Mouse (Mus musculus): ENCODE measurements around the gene Ptpn11. TPM values are rescaled to one million over a fixed set of nuclear protein-coding genes. Genes with fewer than 3 reads are reported as not detected.

The Ptpn11 gene
- polyA plus RNA-seq (2012; fragmentation: generic; extraction: Trizol) = 10 to 100 TPM in 1 of 2 experiments, 1 to 10 TPM in 1; 9.1 to 47.4 TPM

DNA sequence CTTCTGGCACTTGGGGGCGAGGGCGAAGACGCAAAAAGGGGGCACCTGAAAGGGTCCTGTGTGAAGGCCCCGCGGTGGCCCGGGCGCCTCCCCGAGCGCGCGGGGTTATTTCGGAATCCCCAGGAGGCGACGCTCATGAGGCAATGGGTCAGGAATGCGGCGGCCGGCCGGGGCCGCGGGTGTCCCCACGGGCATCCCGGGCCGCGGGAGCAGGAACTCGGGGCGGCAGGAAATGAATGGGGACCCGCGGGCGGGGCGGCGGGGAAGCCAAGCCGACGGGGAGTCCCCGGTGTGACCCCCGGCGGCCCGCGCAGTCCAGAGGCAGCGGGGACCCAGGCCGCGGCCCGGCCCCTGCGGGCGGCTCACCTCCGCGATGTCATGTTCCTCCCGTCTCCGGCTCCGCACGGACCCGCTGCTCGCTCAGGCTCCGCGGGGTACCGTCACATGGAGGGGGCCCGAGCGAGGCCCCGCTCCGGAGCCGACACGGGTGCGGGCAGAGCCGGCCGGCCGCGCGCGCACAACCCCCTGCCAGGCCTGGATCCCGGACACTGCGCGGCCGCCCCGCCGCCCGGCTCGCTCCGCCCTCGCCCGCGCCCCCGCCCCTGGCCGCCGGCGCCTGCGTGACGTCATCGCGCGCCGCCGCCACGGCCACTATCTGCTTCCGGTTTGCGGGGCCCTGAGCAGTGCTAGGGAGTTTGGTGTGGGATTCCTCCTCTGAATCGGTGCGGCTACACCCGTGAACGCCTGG, at the start of gene Ptpn11:
Ptpn11 (minus strand) TSS at position 562 of the 748 bp plus-strand sequence.

DNA sequence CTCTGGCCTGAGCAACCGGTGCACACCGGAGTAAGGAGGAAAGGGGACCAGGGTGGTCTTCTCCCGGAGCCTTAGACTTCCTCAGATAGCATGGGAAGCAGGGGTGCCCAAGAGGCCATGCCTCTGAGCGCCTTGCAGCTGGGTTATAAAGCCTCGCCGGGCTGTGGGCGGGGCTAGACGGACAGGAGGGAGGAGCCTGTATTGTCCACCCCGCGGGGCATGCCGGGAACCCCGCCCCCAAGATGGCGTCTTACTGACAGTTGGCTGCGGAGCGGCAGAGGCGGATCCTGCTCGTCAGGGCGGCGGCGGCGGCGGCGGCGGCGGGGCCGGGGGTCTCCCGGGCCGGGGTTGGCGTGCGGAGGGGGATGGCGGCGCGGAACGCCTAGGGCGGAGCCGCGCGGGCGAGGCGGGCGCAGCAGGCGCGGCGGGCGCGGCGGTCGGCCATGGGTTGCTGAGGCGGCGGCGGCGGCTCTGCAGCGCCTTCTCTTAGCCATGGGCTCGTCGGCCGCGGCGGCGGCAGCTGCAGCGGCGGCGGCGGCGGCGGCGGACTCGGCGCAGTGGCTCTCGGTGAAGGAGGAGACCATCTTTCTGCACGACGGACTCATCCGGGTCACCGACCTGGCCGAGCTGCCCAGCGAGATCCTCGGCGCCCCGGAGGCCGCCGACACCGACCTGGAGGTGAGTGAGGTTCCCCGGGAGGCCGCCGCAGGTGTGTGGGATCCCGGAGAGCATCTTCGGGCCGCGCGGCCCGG, 29.0 kb upstream of the Ptpn11 start, which contains the start of gene Hectd4:
Hectd4 (plus strand) TSS at position 240 of the 752 bp plus-strand sequence.

DNA sequence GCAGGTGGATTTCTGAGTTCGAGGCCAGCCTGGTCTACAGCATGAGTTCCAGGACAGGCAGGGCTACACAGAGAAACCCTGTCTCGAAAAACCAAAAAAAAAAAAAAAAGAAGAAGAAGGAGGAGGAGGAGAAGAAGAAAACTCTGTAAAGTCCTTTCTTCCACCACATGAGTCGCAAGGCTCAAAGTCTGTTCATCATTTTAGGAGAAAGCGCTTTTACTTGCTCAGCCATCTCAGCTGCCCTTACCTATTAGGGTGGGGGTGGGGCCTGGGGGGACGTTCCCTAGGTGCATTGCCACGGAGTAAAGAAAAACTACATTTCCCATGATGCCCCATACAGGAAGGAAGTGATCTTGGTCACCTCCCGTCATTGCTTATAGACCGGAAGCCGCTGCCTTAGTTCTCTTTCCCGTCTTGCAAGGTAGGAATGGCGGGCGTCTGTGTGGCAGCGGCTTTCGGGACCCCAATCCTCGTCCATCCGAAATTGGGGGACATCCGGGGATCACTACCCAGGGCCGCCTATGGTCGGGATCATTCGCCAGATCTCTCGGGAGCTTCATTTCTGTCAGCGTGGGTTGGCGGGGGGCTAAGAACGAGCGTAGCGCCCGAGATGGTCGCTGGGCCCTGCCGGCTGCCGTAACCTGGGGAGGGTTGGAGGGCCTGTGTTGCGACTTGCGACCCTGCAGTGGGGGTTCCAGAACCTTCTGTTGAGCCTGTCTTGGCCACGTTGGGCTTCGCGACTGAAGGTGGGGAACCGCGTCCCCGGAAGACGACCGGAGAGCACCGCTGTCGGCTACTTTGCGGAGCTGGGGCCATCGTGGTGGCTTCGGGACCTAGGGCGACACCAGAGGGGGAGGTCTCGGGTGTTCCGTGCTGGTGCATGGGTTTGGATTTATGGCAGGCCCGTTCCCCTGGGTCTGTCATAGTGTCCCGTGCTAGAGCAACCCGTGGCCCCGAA, 13.2 kb upstream of the Ptpn11 start, which contains the start of gene Rpl6:
Rpl6 (plus strand) TSS at position 350 of the 958 bp plus-strand sequence.

Other genes starting within 250 kb of the Ptpn11 start
- not detected for gene Rph3a, start 181.3 kb downstream of the Ptpn11 start, polyA plus RNA-seq (2012; fragmentation: generic; extraction: Trizol)
- gene Rpl6, start 13.1 kb upstream of the Ptpn11 start, polyA plus RNA-seq (2012; fragmentation: generic; extraction: Trizol) = 1,000 to 10,000 TPM; 1,587 to 2,633 TPM
- 1 to 10 TPM in 1 of 2 experiments, under 1 TPM in 1; 0.47 to 5.2 TPM for gene Hectd4, start 28.8 kb upstream of the Ptpn11 start, polyA plus RNA-seq (2012; fragmentation: generic; extraction: Trizol)
- gene Trafd1, start 194.2 kb upstream of the Ptpn11 start, polyA plus RNA-seq (2012; fragmentation: generic; extraction: Trizol) = 10 to 100 TPM; 14.4 to 89.1 TPM
- gene Naa25, start 206.5 kb upstream of the Ptpn11 start, polyA plus RNA-seq (2012; fragmentation: generic; extraction: Trizol) = 1 to 10 TPM; 1.5 to 3.5 TPM

Data from C3H10T1/2 (cell line).